Mouse (Mus musculus): Measurements from ENCODE around the gene Stoml1. TPM values are rescaled to one million over a fixed set of nuclear protein-coding genes. Genes with fewer than 3 reads are reported as not detected.

Gene Stoml1
- total and polyA plus RNA-seq, 2 experiments from 2014 or later, result 136 to 145 TPM

DNA sequence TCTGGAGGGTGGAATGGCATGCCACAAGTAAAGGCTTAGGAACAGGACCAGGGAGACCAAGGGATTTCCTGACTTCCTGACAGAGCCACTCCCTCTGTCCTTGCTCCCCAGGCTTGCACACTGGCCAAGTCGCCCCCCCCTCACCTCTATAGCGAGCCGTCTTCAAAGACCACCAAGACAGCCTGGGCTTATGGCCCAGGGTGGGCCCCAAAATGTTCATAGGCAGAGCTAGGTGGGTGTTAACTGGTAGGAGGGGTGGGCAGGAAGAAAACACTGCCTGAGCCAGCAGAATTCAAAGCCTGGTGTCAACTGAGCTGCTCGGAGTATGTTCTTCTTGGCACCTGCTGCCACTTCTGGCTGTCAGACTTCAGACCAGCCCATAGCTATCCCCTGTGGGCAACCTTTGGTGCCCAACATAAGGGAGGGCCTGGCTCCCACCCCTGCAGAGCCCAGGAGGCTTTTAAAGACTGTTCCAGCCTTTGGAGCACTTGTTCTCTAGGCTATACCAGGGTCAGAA is 45.1 kb downstream of the Stoml1 start:
- no peak overlapping the region for H3K9ac ChIP-seq (replicated peaks; ENCODE audit: low read length)
- H3K36me3 ChIP-seq (ENCODE audit: insufficient read depth, low read length), result no peaks in the 10 kb centered on the region
- no peak overlapping the region for H3K4me2 ChIP-seq (ENCODE audit: low read depth, low read length)
- 39% methylated on average over 4 of the region's 4 CpGs for WGBS
- no peak overlapping the region for H3K4me3 ChIP-seq (ENCODE audit: low read length)
- TF ChIP-seq CTCF (IDR thresholded peaks at IDR 0.05; ENCODE audit: low read depth), result no peak
- H3K4me1 ChIP-seq (ENCODE audit: insufficient read depth, low read length), result peaks cover 5% of the 10 kb centered on the region; the same call in 1 of the 2 replicates
- no peaks in the 10 kb centered on the region for H3K27me3 ChIP-seq (ENCODE audit: insufficient read depth, low read length)
- DNase-seq (ENCODE audit: low spot score) (peak; percentile 37), ATAC-seq (no peak)
- no peaks in the 10 kb centered on the region for H3K9me3 ChIP-seq (ENCODE audit: low read length)
- no peak overlapping the region for H3K27ac ChIP-seq

DNA sequence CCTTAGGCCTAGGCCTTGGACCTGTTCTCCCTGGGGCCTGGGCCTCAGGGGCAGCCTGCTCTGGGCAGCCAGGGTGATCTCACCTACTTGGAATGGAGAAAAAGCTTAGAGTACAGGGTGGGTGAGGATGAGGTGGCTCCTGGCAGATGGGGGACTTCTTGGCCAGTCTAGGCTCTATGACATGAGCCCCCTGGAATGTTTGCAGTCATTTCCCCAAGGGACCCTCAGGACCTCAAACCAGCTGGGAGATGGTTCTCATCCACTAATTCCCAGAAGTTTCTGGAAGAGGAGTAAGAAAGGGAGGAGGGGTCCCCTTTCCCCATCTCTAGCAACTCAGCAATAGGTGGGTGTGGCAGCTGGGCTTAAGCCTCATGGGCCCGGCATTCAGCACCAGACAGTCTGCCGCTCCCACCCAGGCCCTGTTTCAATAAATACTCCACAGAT is 46.4 kb downstream of the Stoml1 start:
- WGBS, result 52% methylated on average over 2 of the region's 2 CpGs
- no peak overlapping the region for H3K4me2 ChIP-seq (ENCODE audit: low read depth, low read length)
- peaks cover 10% of the 10 kb centered on the region for H3K4me1 ChIP-seq (ENCODE audit: insufficient read depth, low read length)
- TF ChIP-seq CTCF (IDR thresholded peaks at IDR 0.05; ENCODE audit: low read depth), result no peak
- H3K9ac ChIP-seq (replicated peaks; ENCODE audit: low read length), result no peak overlapping the region
- H3K27ac ChIP-seq, result no peak overlapping the region
- no peaks in the 10 kb centered on the region for H3K9me3 ChIP-seq (ENCODE audit: low read length)
- no peak for ATAC-seq
- DNase-seq (ENCODE audit: low spot score), result no peak
- H3K27me3 ChIP-seq (ENCODE audit: insufficient read depth, low read length), result no peaks in the 10 kb centered on the region
- no peak overlapping the region for H3K4me3 ChIP-seq (ENCODE audit: low read length)
- no peaks in the 10 kb centered on the region for H3K36me3 ChIP-seq (ENCODE audit: insufficient read depth, low read length)

DNA sequence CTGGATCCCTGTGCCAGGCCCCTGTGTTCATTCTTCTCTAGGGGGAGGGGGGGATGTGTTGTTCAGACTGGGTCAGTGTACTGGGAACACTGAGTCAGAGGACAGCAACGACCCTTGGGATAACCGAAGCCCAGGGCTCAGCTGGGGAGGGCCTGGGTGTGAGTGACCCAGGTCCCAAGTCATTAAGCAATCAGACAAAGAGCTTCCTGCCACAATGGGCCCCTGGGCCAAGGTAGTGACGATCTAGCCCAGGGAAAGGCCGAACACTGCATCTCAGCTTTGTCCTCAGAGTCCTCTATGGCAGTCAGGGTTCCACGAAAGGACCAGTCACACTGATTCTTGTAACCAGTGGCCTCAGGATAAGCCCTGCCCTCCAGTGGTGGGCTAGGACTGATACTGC is 50.2 kb downstream of the Stoml1 start:
- WGBS, result 68% methylated on average over 5 of the region's 5 CpGs
- DNase-seq (ENCODE audit: low spot score), result no peak

DNA sequence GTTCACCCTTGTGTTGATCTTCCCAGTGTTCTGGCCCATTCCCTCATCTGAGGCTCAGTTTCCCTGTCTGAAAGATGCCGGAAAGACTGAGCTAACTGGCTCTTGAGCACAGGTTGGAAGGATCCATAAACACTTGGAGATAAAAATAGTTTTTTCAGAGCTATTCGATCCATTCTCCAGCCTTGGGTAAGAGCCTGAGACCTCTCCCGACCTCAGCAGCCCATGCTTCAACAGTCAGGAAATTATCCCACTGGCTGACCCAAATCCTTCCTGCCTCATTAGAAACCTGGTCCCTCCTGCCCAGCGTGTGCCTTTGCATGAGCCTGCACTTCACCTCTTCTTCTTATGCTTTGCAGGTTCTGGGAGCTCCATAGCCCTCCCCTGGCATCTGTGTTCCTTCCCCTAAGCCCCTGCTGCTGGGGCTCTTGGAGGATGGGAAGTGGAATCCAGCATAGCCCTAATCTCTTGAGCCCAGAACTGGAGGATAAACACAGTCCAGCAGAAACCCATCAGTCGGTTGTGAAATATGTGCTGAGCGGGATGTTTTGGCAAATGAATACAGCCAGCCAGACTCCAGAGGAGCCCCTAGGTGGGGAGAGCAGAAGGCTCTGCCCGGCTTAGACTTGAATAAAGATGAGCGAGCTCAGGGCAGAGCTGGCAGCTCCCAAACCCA is 50.8 kb downstream of the Stoml1 start:
- WGBS, result 45% methylated on average over 8 of the region's 8 CpGs
- ATAC-seq, result no peak

More for the DNA sequence above, 50.2 kb downstream of the Stoml1 start:
- no peak for TF ChIP-seq CTCF (IDR thresholded peaks at IDR 0.05; ENCODE audit: low read depth)
- ATAC-seq, result no peak
- Histone ChIP-seq H3K27me3 (ENCODE audit: insufficient read depth, low read length) (no peaks in the 10 kb centered on the region), H3K9ac (replicated peaks; ENCODE audit: low read length) (no peak overlapping the region), H3K9me3 (ENCODE audit: low read length) (no peaks in the 10 kb centered on the region), H3K27ac (no peak overlapping the region), H3K4me3 (ENCODE audit: low read length) (no peak overlapping the region), H3K4me2 (ENCODE audit: low read depth, low read length) (no peak overlapping the region), H3K4me1 (ENCODE audit: insufficient read depth, low read length) (peaks cover 16% of the 10 kb centered on the region), H3K36me3 (ENCODE audit: insufficient read depth, low read length) (no peaks in the 10 kb centered on the region)

DNA sequence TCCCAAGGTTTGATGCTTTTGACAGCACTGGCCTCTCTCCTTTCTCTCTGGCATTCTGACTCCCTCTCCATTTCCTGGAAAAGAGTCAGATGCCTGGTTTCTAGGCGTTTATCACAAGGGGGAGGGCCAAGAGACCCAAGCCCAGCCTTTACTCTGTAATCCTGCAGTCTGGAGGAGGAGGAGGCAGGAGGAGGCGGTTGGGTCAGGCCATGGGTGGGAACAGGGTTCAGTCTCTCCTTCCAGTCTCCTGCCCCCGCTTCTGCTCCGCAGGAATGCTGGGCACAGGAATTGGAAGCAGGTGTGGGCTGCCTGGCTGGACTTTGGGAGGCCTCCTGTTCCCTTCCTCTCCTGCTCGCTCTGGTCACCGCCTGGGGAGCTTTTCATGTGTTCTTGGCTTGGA is 52.7 kb downstream of the Stoml1 start:
- no peak overlapping the region for H3K4me3 ChIP-seq (ENCODE audit: low read length)
- H3K27me3 ChIP-seq (ENCODE audit: insufficient read depth, low read length), result no peaks in the 10 kb centered on the region
- 46% methylated on average over 6 of the region's 6 CpGs for WGBS
- TF ChIP-seq CTCF (IDR thresholded peaks at IDR 0.05; ENCODE audit: low read depth), result no peak
- no peak for ATAC-seq
- H3K4me2 ChIP-seq (ENCODE audit: low read depth, low read length), result no peak overlapping the region
- peaks cover 16% of the 10 kb centered on the region for H3K4me1 ChIP-seq (ENCODE audit: insufficient read depth, low read length)
- no peak overlapping the region for H3K27ac ChIP-seq
- H3K9me3 ChIP-seq (ENCODE audit: low read length), result no peaks in the 10 kb centered on the region
- no peaks in the 10 kb centered on the region for H3K36me3 ChIP-seq (ENCODE audit: insufficient read depth, low read length)
- no peak for DNase-seq (ENCODE audit: low spot score)
- no peak overlapping the region for H3K9ac ChIP-seq (replicated peaks; ENCODE audit: low read length)

More for the DNA sequence above, 50.8 kb downstream of the Stoml1 start:
- no peak overlapping the region for H3K9ac ChIP-seq (replicated peaks; ENCODE audit: low read length)
- no peaks in the 10 kb centered on the region for H3K9me3 ChIP-seq (ENCODE audit: low read length)
- TF ChIP-seq CTCF (IDR thresholded peaks at IDR 0.05; ENCODE audit: low read depth), result no peak
- no peaks in the 10 kb centered on the region for H3K36me3 ChIP-seq (ENCODE audit: insufficient read depth, low read length)
- H3K4me2 ChIP-seq (ENCODE audit: low read depth, low read length), result no peak overlapping the region
- H3K27ac ChIP-seq, result no peak overlapping the region
- H3K4me3 ChIP-seq (ENCODE audit: low read length), result no peak overlapping the region
- peak; percentile 17 for DNase-seq (ENCODE audit: low spot score)
- H3K27me3 ChIP-seq (ENCODE audit: insufficient read depth, low read length), result no peaks in the 10 kb centered on the region
- peaks cover 16% of the 10 kb centered on the region for H3K4me1 ChIP-seq (ENCODE audit: insufficient read depth, low read length)

DNA sequence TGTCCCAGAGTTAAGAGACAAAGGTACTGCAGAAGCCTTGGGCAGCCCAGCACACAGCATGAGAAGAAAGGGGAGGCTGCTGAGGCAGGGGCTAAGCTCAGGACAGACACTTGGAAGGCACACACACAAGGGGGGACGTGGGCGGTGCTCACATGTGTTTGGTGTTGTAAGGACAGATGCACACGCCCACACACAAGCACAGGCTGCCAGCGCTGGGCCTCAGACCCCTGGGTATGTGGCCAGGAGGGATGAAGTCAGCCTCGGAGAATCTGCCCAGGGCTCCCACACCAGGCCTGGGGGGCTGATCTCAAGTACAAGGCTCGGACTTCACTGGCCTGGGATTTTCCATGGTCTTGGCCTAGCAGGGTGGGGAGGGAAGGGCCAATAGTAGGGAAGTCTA is 55.4 kb downstream of the Stoml1 start:
- 0 out of 2 replicates have a peak, but pooled peaks cover 3% of the 10 kb centered on the region for H3K27me3 ChIP-seq (ENCODE audit: insufficient read depth, low read length)
- no peak for TF ChIP-seq CTCF (IDR thresholded peaks at IDR 0.05; ENCODE audit: low read depth)
- no peaks in the 10 kb centered on the region for H3K9me3 ChIP-seq (ENCODE audit: low read length)
- no peak overlapping the region for H3K27ac ChIP-seq
- no peak overlapping the region for H3K4me2 ChIP-seq (ENCODE audit: low read depth, low read length)
- H3K36me3 ChIP-seq (ENCODE audit: insufficient read depth, low read length), result no peaks in the 10 kb centered on the region
- H3K4me3 ChIP-seq (ENCODE audit: low read length), result no peak overlapping the region
- DNase-seq (ENCODE audit: low spot score) (no peak), ATAC-seq (no peak)
- H3K4me1 ChIP-seq (ENCODE audit: insufficient read depth, low read length), result peaks cover 25% of the 10 kb centered on the region
- no peak overlapping the region for H3K9ac ChIP-seq (replicated peaks; ENCODE audit: low read length)
- WGBS, result 44% methylated on average over 6 of the region's 6 CpGs
